Mouse (Mus musculus) kidney, postnatal 25 days (tissue): ENCODE measurements around the gene Ap1m2.

Source experiments
- DNase-seq, 2 experiments: peaks; one replicate each; pipeline ENCODE4 v3.0.0; 2021; ENCODE audit warnings: mixed read lengths in 2 of 2

The Ap1m2 gene

DNA sequence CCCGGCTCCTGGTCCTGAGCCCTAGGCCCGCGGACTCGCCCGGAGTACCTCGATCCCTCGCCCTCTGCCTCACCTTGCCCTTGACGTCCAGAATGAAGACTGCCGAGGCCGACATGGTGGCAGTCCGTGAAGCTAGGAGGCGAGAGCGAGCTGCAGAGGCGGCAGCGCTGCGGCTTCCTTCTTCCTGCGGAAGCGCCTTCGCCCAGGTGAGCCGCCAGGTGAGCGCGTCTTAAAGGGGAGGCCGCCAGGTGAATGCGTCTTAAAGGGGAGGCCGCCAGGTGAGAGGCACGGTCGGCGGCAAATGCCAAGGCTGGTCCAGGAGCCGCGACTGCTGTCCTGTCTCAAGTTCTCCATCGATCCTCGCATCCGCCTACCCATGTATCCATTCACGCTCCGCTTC, at the start of gene Ap1m2:
Gene Ap1m2, minus strand, starts transcription at position 204 of the 400 bp plus-strand sequence.
- peak; percentile 67 to 83 for DNase-seq

DNA sequence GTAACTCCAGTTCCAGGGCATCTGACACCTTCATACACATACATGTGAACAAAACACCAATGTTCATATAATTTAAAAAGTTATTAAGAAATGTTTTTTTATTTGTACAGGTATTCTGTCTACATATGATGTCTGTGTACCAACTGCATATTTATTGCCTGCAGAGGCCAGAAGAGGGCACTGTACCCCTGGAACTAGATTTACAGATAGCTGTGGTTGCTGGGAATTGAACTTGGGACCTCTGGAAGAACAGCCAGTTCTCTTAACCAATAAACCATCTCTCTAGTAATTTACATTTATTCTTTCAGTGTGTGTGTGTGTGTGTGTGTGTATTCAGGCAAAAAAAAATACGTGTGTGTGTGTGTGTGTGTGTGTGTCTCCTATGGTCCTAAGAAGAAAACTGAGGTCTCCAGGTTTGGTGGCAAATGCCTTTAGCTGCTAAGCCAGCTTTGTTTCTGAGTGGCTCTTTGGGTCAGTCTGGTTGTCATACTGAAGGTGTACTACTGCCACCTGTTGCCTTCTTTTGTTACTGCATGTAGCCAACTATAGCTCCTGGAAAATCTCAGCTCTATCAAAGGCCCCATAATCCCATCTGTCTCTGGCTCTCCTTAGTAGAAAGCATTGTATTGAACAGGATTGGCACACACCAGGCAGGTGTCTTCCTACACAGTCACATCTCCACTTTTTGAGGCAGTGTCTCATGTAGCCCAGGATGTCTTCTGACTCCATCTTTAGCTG, 45.0 kb upstream of the Ap1m2 start:
- DNase-seq, result peak; percentile 60 to 89

DNA sequence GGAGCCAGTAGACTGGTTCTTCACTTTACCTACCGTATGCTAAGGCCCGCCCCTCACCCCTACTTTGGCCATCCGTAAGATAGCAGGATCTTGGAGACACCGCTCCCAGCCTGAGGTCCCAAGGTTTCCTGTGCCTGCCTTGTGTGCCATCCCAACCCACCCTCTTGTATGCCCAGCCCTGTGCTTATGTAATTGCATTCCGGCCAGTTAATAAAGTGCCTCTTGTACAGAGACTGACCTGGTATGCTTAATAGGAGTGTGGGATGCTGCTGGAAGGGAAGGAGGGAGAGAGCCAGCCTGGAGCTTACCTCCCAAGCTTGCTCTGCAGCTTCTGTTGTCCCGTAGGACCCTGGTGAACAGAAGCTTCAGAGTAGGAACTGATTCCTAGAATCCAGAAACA, 42.7 kb upstream of the Ap1m2 start:
- DNase-seq, result no peak

DNA sequence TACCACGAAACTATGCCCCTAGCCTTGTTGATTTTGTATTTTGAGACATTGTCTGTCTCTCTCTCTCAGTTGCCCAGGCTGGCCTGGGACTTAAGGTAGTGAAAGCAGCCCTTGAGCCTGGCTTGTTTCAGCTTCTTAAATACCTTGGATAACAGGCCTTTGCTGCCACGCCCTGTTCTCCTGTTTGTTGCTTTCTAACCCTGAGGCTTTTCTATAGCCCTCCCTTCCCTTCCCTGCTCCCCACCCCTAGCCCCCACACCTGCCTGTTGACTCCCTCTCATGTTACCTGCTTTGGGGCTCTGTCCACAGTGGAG, 41.2 kb upstream of the Ap1m2 start:
- no peak for DNase-seq

DNA sequence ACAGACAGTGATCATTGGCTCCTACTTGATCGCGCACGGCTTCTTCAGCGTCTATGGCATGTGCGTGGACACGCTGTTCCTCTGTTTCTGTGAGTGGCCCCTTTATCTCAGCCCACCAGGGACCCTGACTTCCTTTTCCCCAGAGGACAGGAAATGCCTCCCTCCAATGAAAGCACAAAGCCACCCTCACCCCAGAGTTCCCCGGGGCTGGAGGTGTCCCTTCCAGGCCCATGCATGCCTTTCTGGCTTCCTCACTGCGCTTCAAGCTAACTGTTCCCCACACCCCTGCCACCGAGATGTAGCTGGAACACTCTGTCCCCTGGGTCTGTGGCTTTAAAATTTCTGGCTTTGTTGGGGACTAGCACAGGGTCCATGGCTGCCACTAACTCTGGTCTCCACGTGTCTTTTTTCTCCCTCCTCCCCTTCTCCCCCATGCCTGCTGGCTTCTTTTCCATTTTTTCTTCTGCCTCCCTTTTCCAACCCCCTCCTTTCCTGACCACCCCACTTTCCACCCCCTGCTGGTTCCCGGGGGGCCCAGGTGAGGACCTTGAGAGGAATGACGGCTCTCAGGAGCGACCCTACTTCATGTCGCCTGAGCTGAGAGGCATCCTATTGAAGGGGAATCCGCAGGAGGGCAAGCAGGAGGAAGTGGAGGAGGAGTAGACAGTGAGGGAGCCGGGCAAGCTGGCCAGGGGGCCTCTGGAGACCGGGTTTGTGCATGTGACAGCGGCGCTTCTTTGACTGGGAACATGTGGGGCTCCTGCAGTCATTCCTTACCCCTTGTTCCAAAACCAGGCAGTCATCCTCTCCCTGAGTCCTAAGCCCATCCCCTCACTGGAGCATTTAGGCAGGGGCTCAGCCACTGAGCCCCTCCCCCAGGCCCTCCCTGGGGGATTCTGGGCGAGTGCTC, 40.6 kb upstream of the Ap1m2 start:
- DNase-seq, result peak in 1 of 2 experiments; percentile 50

DNA sequence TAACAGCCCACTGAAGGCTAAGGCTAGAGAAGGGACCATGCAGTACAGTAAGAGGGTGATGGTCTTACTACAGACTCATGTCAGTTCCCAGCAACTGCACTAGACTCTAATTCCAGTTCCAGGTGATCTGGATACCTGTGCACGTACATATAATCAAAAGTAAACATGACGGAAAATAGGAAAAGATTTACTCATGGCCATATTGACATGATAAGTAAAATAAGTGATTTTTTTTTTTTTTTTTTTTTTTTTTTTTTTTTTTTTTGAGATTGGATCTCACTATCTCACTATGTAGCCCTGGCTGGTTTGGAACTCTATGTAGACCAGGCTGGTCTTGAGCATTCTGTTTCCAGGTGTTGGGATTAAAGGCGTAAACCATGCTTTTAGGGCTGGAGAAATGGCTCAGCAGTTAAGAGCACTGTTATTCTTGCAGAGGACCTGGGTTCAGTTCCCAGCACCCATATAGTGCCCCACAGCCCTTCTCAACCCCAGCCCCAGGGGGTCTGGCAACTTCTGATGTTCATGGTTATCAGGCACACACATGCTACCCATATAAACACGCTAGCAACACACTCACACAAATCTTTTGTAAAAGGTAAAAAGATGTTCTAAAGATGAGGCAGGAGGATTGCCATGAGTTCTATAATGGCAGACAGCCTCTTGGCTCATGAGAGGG, 39.7 kb upstream of the Ap1m2 start:
- no peak for DNase-seq

DNA sequence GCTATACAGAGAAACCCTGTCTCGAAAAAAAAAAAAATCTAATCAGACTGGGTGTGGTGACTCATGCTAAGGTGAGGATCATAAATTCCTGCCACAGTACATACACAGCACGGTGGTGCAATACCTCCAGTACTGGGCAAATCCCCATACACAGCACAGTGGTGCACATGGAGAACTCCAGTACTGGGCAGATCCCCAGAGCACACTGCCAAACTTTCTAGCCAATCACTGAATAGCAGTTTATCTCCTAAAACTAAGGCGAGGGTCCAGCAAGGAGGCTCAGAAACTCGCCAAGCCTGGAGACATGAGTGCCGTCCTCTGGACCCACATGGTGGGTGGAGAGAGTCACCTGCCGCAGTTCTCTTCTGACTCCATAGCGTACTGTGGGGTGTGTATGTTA, 39.0 kb upstream of the Ap1m2 start:
- no peak for DNase-seq

DNA sequence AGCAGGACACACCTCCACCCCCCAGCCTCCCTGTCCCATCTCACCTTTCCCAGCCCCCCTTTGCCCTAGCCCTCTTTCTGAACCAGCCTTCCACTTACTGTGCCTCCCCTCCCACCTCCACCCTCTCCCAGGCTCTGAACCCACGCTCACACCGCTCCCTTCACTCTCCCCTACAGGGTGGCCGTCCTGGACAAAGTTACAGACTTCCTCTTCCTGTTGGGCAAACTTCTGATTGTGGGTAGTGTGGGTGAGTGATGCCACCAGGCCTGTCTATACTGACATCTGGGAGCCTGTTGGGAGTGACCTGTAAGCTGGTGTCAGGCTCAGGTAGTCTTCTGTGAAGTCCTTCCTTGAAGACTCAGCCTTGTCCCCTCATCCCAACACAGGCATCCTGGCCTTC, 36.0 kb upstream of the Ap1m2 start:
- DNase-seq, result no peak

DNA sequence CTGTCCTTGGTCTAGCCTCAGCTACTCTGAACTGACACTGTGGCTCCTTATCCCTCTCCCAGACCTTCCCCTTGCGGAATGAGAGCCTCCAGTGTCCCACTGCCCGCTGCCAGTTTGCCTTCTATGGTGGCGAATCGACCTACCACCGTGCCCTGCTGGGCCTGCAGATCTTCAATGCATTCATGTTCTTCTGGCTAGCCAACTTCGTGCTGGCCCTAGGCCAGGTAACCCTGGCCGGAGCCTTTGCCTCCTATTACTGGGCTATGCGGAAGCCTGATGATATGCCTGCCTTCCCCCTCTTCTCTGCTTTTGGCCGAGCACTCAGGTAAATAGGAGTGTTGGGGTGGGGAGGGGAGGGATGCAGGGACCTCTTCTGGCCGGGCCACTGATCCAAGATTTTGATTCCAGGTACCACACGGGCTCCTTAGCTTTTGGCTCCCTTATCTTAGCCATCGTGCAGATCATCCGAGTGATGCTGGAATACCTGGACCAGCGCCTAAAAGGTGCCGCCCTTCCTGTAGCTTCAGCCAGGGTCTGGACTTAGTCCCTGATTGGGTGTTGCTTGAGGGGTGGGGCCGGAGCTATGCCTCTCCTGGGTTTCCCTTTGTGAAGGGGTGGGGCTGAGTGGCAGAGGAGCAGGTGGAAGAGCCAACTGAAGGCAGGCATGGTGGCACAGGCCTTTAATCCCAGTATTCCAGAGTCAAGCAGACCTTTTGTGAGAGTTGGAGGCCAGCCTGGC, 34.7 kb upstream of the Ap1m2 start:
- DNase-seq, result peak in 1 of 2 experiments; percentile 57

DNA sequence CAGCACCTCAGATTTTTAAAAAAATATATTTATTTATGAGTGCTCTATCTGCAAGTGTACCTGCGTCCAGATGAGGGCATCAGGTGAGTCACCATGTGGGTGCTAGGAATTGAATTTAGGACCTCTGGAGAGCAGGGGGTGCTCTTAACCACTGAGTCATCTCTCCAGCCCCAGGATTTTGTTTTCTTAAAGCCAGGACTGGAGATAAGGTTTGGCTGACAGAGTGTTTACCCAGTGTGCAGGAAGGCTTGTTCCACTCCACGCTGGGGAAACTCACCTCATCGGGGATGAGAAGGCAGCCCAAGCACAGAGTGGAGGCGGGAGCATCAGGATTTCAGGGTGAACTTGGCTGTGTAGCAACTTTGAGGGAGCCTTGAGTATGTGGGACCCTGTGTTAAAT, 28.3 kb upstream of the Ap1m2 start:
- DNase-seq, result peak in 1 of 2 experiments; percentile 3

DNA sequence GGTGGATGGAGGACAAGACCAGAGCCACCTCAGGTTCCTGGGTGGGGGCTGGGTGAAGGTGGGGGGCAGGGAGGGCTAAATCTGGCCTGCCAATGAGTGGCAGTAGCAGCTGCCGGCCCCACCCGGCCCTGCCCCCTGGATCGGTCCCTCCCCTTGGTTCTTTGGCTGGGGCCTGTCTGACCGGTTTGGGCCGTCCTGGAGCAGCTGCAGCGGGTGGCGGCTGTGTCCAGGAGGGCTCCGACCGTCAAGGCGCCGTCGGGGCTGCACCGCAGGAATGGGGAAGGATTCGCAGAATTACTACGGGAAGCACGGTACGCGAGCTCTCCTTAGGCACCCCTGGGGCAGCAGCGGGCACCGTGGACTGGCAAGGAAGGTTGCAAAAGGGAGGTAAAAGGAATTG, 25.5 kb upstream of the Ap1m2 start:
- peak; percentile 63 to 87 for DNase-seq

DNA sequence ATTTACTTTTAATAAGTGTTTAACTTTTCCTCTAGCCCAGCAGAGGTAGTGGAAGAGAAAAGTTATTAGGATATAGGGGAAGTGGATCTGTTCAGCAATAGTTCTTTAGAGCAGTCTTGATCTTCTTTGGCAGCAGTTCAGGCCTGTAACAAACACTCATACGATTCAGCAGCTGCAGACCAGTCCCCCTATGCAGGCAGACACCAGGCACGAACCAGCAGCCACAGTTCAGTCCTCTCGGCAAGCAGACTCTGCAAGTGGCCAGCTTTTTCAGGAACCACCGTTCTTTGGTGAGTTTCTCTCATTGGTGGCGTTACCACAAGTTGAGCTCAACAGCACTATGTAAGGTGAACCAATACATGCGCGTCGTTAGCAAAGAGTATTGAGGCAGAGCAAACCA, 24.4 kb upstream of the Ap1m2 start:
- no peak for DNase-seq

DNA sequence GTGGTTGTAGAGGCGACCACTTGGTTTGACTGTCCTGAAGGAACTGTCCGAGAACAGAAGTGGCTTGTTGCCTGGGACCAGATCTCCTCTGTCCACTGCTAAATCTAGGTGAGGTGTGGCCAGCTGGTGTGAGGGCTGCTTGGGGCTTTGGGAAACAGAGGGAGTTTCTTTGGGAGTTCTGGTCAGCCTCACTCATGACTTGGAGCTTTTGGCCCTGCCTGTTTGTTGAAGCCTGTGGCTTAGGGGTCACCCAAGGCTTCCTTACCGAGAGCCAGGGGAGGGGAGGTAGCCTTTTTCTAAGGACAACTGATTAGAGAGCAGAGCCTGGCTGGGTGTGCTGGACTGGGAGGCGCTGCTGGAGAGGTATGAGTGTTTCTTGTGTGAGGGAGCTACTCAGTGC, 23.3 kb upstream of the Ap1m2 start:
- DNase-seq, result no peak

DNA sequence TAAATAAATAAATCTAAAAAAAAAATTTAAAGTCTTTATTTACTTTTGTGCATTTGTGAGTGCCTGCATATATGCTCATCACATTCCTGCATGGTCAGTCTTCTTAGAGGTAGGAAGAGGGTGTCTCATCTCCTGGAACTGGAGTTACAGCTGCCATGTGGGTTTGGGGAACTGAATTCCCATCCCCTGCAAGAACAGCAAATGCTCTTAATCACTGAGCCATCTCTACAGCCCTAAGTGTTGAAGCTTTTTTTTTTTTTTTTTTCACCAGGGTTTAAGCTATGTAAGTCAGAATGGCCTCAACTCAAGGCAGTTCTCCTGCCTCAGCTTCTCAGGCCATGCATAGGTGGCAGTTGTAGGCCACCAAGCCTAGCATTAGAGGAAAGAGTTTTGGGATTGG, 22.6 kb upstream of the Ap1m2 start:
- DNase-seq, result no peak

DNA sequence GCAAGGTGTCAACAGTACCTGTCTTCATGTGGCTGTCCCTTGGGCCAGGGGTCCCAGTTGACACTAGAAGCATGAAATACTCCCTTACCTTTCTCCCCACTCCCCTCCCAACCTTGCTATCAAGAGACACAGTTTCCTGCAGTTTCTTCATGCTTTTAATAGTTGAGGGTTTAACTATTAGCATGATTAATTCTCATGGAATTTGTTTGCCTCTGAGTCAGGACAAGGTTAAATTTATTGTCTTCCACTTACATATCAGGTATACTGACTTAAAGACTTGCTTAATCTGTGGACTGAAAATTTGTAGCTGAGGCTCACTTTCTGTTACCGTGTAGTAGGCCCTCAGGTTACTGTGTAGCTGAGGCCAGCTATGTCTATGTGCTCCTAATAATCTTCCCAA, 21.4 kb upstream of the Ap1m2 start:
- no peak for DNase-seq

DNA sequence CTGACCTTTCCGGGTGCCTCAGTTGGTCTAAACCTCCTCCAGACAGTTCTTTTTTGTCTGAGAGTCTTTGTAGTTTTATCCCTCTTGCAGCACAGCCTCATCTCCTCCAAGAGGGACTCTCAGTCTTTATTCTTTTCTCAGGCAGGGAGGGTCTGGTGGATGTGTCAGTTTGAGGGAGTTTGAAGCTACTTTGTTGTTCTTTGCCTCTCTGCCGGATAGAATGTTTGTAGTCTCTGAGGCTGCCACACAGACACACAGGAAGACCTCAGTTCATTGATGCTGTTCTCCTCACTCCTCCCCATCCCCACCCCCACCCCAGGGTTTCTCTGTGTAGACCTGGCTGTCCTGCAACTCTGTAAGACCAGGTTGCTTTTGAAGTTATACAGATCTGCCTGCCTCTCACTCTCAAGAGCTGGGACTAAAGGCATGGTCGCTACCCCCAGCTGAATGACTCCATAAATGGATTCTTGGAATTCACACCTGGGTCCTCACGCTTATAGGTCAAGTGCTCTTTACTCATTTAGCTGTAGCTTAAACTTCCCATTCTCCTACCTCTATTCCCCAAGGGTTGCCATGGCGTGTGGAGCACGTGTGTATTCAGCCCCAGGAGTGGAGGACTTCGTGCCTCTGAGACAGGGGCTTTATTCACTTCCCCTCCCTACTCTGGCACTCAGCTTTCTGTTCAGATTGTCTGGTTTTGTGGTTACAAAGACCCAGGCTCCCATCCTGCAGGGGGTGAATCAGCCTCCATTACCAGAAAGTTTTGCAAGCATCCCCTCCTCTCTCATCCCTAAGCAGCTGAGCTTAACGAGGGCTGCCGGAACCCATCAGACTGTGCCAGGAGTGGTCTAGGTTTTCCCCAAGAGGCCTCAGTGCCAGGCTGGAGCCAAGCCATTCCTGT, 20.3 kb upstream of the Ap1m2 start:
- DNase-seq, result no peak

DNA sequence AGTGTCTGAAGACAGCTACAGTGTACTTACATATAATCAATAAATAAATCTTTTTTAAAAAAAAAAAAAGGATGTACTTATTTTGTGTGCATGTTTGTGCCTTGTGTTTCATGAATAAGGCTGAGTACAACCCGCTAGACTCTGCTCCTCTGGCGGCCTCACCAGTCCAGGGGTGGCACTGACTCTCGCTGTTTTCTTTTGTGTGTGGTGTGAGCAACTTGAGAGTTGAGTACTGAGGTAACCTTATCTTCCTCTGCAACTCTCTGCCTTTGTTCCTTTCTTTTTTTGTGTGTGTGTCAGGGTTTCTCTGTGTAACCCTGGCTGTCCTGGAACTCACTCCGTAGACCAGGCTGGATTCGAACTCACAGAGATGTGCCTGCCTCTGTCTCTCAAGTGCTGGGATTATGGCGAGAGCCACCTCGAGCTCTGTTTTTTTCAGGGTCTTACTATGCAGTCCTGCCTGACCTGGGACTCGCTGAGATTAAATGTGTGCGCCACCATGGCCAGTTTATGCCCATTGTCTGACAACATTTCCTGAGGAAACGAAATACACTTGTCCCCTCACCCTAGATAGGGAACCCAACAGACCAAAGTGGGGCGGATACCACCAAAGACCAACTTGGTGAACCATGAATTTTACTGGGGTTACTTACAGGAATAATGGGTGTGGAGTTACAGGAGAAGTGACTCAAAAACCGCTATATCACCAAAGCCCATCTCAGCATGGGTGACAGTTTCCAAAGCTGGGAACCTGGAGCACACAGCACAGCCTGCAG, 19.4 kb upstream of the Ap1m2 start:
- DNase-seq, result no peak

DNA sequence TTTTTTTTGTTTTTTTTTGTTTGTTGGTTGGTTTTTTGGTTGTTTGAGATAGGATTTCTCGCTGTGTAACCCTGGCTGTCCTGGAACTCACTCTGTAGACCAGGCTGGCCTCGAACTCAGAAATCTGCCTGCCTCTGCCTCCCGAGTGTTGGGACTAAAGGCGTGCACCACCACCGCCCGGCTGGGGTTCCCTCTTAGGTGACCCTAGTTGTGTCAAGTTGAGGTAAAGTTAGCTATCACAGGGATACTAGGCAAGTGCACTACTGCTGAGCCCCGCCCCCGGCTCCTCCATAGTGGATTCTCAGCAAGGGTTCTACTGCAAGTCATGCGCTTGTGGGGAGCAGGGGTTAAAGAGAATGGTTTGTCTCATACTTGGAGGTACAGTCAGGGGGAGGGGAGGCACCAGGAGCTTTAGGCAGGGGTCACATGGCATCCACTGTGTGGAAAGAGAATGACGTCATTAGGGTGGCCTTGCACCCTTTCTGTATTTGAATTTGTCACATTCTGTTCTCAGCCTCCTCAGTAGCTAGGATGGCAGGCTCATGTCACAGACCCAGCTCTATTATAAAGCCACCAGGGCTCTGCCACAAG, 17.7 kb upstream of the Ap1m2 start:
- no peak for DNase-seq

DNA sequence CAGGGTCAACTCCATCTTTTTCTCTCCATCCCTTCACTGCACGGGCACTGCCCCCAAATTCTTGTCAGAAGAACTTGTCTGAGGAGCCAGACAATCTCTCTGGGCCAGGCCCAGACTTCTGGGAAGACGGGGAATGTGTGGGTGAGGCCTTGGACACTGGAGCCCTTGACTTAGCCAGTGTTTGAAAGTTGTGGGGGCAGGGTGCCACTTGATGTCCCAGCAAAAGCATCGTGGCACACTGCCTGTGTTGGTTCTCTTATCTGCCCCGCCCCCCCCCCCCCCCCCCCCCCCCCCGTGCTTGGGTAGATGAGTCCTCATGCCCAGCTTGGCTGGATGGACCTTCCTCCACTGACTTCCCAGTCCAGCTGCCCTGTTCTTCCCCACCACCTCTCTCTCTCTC, 16.9 kb upstream of the Ap1m2 start:
- DNase-seq, result no peak

DNA sequence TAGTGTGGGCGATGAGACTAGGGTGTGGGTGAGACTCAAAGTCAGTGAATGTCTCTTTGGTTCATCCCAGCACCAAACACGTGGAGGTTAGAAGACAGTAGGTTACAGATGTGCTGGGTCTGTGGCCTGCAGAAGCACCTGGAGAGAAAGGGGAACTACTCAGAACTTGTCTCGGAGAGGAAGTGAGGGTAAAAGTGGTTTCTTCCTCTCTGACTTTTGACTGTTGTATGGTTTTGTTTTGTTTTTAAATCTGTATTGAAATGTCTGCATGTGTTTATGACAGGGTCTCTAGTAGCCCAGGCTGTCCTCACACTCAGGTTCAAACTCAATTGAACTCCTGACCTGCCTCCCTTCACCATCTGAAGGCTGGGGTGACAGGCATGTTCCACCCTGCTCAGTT, 15.9 kb upstream of the Ap1m2 start:
- DNase-seq, result no peak

DNA sequence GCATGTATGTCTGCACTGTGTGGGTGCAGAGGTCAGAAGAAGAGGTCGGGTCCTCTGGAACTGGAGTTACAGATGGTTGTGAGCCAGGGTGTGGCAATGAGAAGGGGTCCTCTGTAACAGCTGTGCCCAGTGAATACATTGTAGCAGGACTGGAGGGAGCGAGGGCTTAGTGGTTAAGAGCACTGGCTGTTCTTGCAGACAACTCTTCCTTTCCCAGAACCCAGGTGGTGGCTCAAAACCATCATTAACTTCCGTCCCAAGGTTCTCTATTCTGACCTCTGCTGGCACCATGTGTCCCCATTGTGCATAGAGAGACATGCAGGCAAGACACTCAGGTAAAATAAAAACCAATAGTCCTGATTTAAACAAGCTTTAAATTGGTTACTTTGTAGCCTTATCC, 15.4 kb upstream of the Ap1m2 start:
- DNase-seq, result no peak
